Mouse (Mus musculus) midbrain, embryonic 16.5 days (tissue): Measurements from ENCODE around the gene Prrg4. TPM values are rescaled to one million over a fixed set of nuclear protein-coding genes. Genes with fewer than 3 reads are reported as not detected.
A peak's percentile ranks its signal among the peaks of the same experiment; 100 is the strongest.

Experiments
- ATAC-seq: fragments of 200-750 bp; cut with Nextera tagmentation; 2 replicates; pipeline ENCODE4 v1.8.0; 2017; ENCODE audit warnings: moderate TSS enrichment
- H3K27ac ChIP-seq: fragments of 300-500 bp; sonication (generic); 2 replicates; pipeline ENCODE4 v1.5.1; 2014; ENCODE audit warnings: mild to moderate bottlenecking, low read length, mixed read lengths
- H3K27me3 ChIP-seq: fragments of 300-500 bp; sonication (generic); 2 replicates; pipeline ENCODE4 v1.6.1; 2014; ENCODE audit warnings: low read depth, low read length, mixed read lengths; ENCODE audit not compliant: control insufficient read depth, insufficient read depth
- H3K36me3 ChIP-seq: fragments of 300-500 bp; sonication (generic); 2 replicates; pipeline ENCODE4 v1.6.1; 2014; ENCODE audit warnings: mild to moderate bottlenecking, low read length, moderate library complexity, mixed read lengths; ENCODE audit not compliant: control insufficient read depth, insufficient read depth
- H3K4me1 ChIP-seq: fragments of 300-500 bp; sonication (generic); 2 replicates; pipeline ENCODE4 v1.6.1; 2014; ENCODE audit warnings: mild to moderate bottlenecking, low read length, mixed read lengths; ENCODE audit not compliant: control insufficient read depth, insufficient read depth
- H3K4me2 ChIP-seq: fragments of 300-500 bp; sonication (generic); 2 replicates; pipeline ENCODE4 v1.6.1; 2014; ENCODE audit warnings: mild to moderate bottlenecking, low read length, mixed read lengths
- H3K4me3 ChIP-seq: fragments of 300-500 bp; sonication (generic); 2 replicates; pipeline ENCODE4 v1.5.1; 2014; ENCODE audit warnings: low read depth, mild to moderate bottlenecking, low read length, moderate library complexity, mixed read lengths
- H3K9ac ChIP-seq: fragments of 300-500 bp; sonication (generic); 2 replicates; pipeline ENCODE4 v1.6.1; 2014; ENCODE audit warnings: low read depth, low read length, mixed read lengths
- H3K9me3 ChIP-seq: fragments of 300-500 bp; sonication (generic); replicated peaks from 2 replicates; pipeline ENCODE4 v1.6.1; 2014; ENCODE audit warnings: mild to moderate bottlenecking, low read length, mixed read lengths; ENCODE audit not compliant: control insufficient read depth, poor library complexity, severe bottlenecking
- WGBS: fragments of 180-500 bp; shearing (Covaris S2); extraction: QIAGEN DNeasy Blood & Tissue Kit; methylation state at CpG from one replicate; pipeline ENCODE4 v1.1.7; 2014; 5-methylcytosine and 5-hydroxymethylcytosine counted together
- polyA plus RNA-seq: library from polyadenylated mRNA; unstranded; fragments of >200 nt; fragmentation: Nextera tagmentation; extraction: Ambion mirVana; gene quantifications from 2 replicates; pipeline ENCODE4 v1.2.1, GENCODE M21; 2015

Gene Prrg4
- polyA plus RNA-seq, 1 experiment from 2014 or later = 0.58 TPM

DNA sequence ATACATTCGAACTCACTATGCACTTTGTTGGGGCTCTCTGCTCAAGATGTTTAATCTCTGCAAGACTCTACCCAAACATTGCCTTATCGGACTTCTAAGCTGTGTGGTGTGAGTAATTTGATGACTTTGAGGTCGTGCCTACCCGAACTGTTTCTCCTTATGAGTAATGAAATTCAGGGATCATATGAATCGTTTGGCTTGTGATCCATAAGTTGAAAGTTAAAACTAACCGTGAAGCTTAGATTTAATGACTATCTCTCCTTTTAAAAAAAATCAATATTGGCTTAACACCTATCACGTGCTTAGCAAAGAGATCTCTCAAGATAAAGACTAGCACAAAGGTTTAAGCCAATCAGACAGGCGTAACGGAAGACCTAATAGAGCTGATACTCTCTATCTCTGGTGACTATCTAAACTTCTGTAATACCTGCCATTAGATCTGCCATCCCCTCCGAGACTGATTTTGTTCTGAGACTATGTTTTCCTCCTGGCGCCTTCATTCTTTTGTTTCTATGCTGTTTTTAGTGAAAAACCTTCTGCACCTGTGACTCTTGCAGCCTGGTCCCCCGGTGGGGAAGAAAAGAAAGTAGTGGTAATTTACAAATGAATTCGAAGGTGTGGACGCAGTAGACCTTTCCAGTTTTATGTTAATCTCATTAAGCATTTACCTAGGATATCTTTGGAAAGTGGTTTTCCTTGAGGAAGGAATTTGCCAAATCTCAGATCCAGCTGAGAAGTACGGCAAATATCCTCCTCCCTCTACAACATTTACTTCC lies 31.9 kb downstream of the Prrg4 start:
- H3K27ac ChIP-seq = peak overlapping the region; percentile 94
- no peaks in the 10 kb centered on the region for H3K9me3 ChIP-seq
- peaks cover 21% of the 10 kb centered on the region for H3K4me1 ChIP-seq
- H3K4me3 ChIP-seq = peak overlapping the region; percentile 82
- 1% methylated on average over 15 of the region's 15 CpGs for WGBS
- peak overlapping the region; percentile 91 for H3K9ac ChIP-seq
- no peaks in the 10 kb centered on the region for H3K36me3 ChIP-seq
- H3K27me3 ChIP-seq = no peaks in the 10 kb centered on the region
- peak; percentile 10 for ATAC-seq
- H3K4me2 ChIP-seq = peak overlapping the region; percentile 87

GRCm38 (mm10) chr2:104816866-104817439 lies 32.7 kb downstream of the Prrg4 start:
- Histone ChIP-seq H3K9me3 (no peaks in the 10 kb centered on the region), H3K4me2 (peak overlapping the region; percentile 87), H3K36me3 (no peaks in the 10 kb centered on the region), H3K9ac (peak overlapping the region; percentile 91), H3K4me1 (peaks cover 21% of the 10 kb centered on the region), H3K27me3 (no peaks in the 10 kb centered on the region), H3K27ac (peak overlapping the region; percentile 94), H3K4me3 (peak overlapping the region; percentile 82)
- under 1% methylated on average over 40 of the region's 51 CpGs for WGBS
- peak; percentile 96 for ATAC-seq

GRCm38 (mm10) chr2:104816371-104816827 lies 33.3 kb downstream of the Prrg4 start, which contains the start of gene Qser1:
Gene Qser1 (minus strand): TSS chr2:104816760.
- H3K9me3 ChIP-seq = no peaks in the 10 kb centered on the region
- H3K4me1 ChIP-seq = peaks cover 21% of the 10 kb centered on the region
- H3K27me3 ChIP-seq = no peaks in the 10 kb centered on the region
- peak within 1 kb of the TSS; percentile 87 for H3K4me2 ChIP-seq
- H3K4me3 ChIP-seq = peak within 1 kb of the TSS; percentile 82
- no peaks in the 10 kb centered on the region for H3K36me3 ChIP-seq
- H3K9ac ChIP-seq = peak within 1 kb of the TSS; percentile 91
- peak; percentile 85 for ATAC-seq
- WGBS = under 1% methylated on average over 23 of the region's 50 CpGs
- H3K27ac ChIP-seq = peak within 1 kb of the TSS; percentile 94

DNA sequence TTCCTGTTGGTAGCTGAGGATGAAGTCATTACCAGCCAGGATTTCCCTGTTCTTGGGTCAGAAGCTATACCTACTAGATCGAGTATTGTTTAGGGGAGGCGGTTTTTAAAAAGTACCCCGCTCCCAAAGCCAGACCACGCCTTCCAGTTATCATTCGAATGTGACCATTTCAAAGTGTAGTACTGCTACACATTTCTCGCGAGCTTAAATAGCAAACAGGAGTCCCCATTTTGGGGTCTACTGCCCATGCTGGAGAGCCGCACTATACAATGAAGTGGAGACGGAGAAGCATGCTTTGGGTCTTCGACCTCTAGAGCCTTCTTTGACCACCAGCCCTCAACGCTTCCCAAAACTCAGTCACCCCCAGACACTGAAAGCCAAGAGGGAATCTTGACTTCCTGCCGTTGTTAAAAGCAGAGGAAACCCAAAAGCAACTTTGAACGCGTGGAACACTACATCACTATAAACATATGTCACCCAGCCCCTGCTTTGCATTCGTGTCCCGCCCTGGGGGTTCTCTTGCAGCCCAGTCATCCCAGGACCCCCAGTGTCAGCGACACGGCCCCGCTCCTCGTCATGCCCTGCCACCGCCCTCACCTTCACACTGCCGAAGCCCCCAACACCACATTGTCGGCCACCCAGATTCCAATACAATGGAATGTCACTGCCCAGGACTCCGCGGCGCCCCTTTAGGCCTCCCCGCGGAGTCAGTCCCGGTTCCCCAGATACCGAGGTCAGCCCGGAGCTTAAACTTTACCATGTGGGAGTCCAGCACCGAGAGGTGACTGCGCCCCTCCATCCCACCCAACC lies 33.9 kb downstream of the Prrg4 start:
- peak overlapping the region; percentile 87 for H3K4me2 ChIP-seq
- H3K27me3 ChIP-seq = no peaks in the 10 kb centered on the region
- H3K36me3 ChIP-seq = no peaks in the 10 kb centered on the region
- under 1% methylated on average over 32 of the region's 33 CpGs for WGBS
- no peaks in the 10 kb centered on the region for H3K9me3 ChIP-seq
- H3K27ac ChIP-seq = peak overlapping the region; percentile 94
- ATAC-seq = peak; percentile 50
- H3K4me1 ChIP-seq = peaks cover 21% of the 10 kb centered on the region
- peak overlapping the region; percentile 82 for H3K4me3 ChIP-seq
- peak overlapping the region; percentile 91 for H3K9ac ChIP-seq

DNA sequence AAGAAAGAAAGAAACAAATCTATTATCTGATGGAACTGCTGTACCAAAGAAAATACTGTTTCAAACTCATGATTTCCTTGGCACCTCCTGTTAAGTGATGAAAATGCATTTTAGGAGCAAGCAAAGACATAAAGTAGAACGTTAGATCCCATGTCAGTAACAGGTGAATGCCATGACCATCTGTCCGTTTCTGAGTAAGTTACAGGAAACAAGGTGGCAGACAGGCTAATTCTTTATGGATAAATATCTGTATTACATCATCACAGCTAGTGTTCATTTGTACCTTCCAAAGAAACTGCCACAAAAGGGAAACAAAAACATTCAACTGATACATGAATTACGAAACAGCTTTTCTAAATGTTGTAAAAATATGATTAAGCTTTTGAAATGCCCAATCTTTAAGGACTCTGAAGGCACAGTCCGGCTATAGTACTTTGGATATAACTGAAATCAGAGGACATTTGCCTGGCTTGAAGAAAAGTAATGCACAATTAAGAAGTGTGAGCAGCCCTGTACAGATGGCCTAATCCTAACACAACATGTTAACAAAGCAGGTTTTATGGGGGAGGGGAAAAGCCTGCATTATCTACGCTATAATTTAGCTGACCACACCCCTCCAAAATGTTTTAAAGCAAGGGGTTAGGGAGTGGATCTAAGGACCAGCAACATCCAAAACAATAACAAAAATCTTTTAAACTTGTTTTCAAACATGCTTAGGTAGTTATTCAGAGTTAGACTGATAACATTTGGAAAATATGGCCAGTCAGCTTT lies 35.3 kb downstream of the Prrg4 start:
- H3K4me3 ChIP-seq = no peak overlapping the region; the same call in 1 of the 2 replicates
- peaks cover 21% of the 10 kb centered on the region for H3K4me1 ChIP-seq
- no peak overlapping the region for H3K9ac ChIP-seq
- peak overlapping the region; percentile 42 for H3K4me2 ChIP-seq
- no peaks in the 10 kb centered on the region for H3K9me3 ChIP-seq
- 43% methylated on average over 5 of the region's 5 CpGs for WGBS
- no peak for ATAC-seq
- no peak overlapping the region for H3K27ac ChIP-seq
- no peaks in the 10 kb centered on the region for H3K27me3 ChIP-seq
- H3K36me3 ChIP-seq = no peaks in the 10 kb centered on the region

DNA sequence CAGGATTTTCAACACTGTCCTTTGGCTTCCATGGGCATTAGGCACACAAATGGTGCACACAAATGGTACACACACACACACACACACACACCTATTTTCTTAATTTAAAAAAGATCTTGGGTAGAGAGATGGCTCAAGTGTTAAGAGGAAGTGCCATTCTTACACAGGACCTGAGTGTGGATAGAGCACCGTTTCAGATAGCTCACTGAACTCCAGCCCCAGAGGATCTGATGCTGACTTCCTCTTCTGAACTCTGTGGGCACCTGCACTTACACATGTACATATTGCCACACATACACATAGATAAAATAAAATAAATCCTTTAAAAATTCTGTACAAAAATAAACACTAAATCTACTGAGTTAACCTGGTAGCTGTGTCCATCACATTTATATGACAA lies 44.2 kb downstream of the Prrg4 start:
- Histone ChIP-seq H3K27ac (no peak overlapping the region), H3K36me3 (no peaks in the 10 kb centered on the region), H3K27me3 (no peaks in the 10 kb centered on the region), H3K4me1 (no peaks in the 10 kb centered on the region), H3K9me3 (no peaks in the 10 kb centered on the region), H3K9ac (no peak overlapping the region), H3K4me3 (no peak overlapping the region), H3K4me2 (no peak overlapping the region)
- ATAC-seq = no peak
- 89% methylated on average over 1 of the region's 1 CpGs for WGBS

Other genes with a start within 250 kb of the Prrg4 start
- 54.5 and 55.7 TPM in 2 replicates for gene Tcp11l1, start 137.7 kb downstream of the Prrg4 start, polyA plus RNA-seq
- gene Pin1rt1, start 133.5 kb downstream of the Prrg4 start, polyA plus RNA-seq = 0.15 TPM in 1 of 2 replicates, not detected in the other
- 0.88 and 1.4 TPM in 2 replicates for gene Depdc7, start 107.0 kb downstream of the Prrg4 start, polyA plus RNA-seq
- gene Qser1, start 33.1 kb downstream of the Prrg4 start, polyA plus RNA-seq = 5.8 and 7.1 TPM in 2 replicates
- 4.4 and 6.5 TPM in 2 replicates for gene Ccdc73, start 17.9 kb upstream of the Prrg4 start, polyA plus RNA-seq
- 150 and 154 TPM in 2 replicates for gene Eif3m, start 167.2 kb upstream of the Prrg4 start, polyA plus RNA-seq
- gene Gm11060, start 242.1 kb upstream of the Prrg4 start, polyA plus RNA-seq = not detected in 2 replicates